Mouse (Mus musculus) C2C12 (cell line): Measurements from ENCODE around the gene Atp5f1. TPM values are rescaled to one million over a fixed set of nuclear protein-coding genes. Genes with fewer than 3 reads are reported as not detected.

Source experiments
- H3K27me3 ChIP-seq: one replicate; pipeline ENCODE4 v1.6.1; 2011; ENCODE audit not compliant: control insufficient read depth, insufficient read depth, insufficient read length
- H3K36me3 ChIP-seq: one replicate; pipeline ENCODE4 v1.6.1; 2011; ENCODE audit not compliant: control insufficient read depth, insufficient read depth
- H3K4me3 ChIP-seq: one replicate; pipeline ENCODE4 v1.5.1; 2011; ENCODE audit warnings: mild to moderate bottlenecking, control low read depth; ENCODE audit not compliant: poor library complexity, insufficient read depth, severe bottlenecking
- H3K79me2 ChIP-seq: one replicate; pipeline ENCODE4 v1.6.1; 2011; ENCODE audit not compliant: control insufficient read depth, insufficient read depth
- H3K79me3 ChIP-seq: one replicate; pipeline ENCODE4 v1.6.1; 2011; ENCODE audit warnings: low read depth, control low read depth
- H3ac ChIP-seq: one replicate; pipeline ENCODE3; 2011; ENCODE audit warnings: low read depth; ENCODE audit not compliant: control insufficient read depth, insufficient read length
- CEBPB ChIP-seq: IDR thresholded peaks from one replicate; pipeline ENCODE4 v1.6.1; 2011; ENCODE audit warnings: low read depth, mild to moderate bottlenecking, control low read depth, moderate library complexity
- CTCF ChIP-seq: IDR thresholded peaks from one replicate; pipeline ENCODE4 v1.5.1; 2011; ENCODE audit not compliant: control insufficient read depth, insufficient read depth, insufficient read length
- FOSL1 ChIP-seq: IDR thresholded peaks from one replicate; pipeline ENCODE4 v1.8.0; 2011; ENCODE audit warnings: mild to moderate bottlenecking, low read length; ENCODE audit not compliant: poor library complexity, insufficient read depth, severe bottlenecking
- MAX ChIP-seq: IDR thresholded peaks from one replicate; pipeline ENCODE4 v1.6.1; 2011; ENCODE audit warnings: mild to moderate bottlenecking, control low read depth
- MYOD1 ChIP-seq: IDR thresholded peaks from one replicate; pipeline ENCODE4 v1.6.1; 2011; ENCODE audit warnings: low read depth; ENCODE audit not compliant: control insufficient read depth, insufficient read length
- MYOG ChIP-seq: IDR thresholded peaks from one replicate; pipeline ENCODE4 v1.6.1; 2011; ENCODE audit not compliant: control insufficient read depth, insufficient read length; ENCODE audit errors: extremely low read depth
- USF1 ChIP-seq: IDR thresholded peaks from one replicate; pipeline ENCODE4 v1.6.1; 2011; ENCODE audit warnings: low read depth, mild to moderate bottlenecking, control low read depth, moderate library complexity
- polyA plus RNA-seq: library from polyadenylated mRNA; unstranded; fragments of >200 nt; fragmentation: generic; extraction: Trizol; gene quantifications from one replicate; pipeline ENCODE4 v1.2.1, GENCODE M21; 2012; ENCODE audit warnings: missing spikeins

Atp5f1 gene
- polyA plus RNA-seq, 1 experiment: 243 TPM

GRCm38 (mm10) chr3:105907956-105908655 lies 51.8 kb downstream of the Atp5f1 start:
- Histone ChIP-seq H3ac (no peak overlapping the region), H3K27me3 (peaks cover 13% of the 10 kb centered on the region), H3K4me3 (no peak overlapping the region), H3K36me3 (no peaks in the 10 kb centered on the region), H3K79me3 (no peaks in the 10 kb centered on the region), H3K79me2 (no peaks in the 10 kb centered on the region)
- TF ChIP-seq USF1 (no peak), FOSL1 (no peak), CEBPB (no peak), CTCF (no peak), MAX (no peak), MYOD1 (no peak), MYOG (no peak)

DNA sequence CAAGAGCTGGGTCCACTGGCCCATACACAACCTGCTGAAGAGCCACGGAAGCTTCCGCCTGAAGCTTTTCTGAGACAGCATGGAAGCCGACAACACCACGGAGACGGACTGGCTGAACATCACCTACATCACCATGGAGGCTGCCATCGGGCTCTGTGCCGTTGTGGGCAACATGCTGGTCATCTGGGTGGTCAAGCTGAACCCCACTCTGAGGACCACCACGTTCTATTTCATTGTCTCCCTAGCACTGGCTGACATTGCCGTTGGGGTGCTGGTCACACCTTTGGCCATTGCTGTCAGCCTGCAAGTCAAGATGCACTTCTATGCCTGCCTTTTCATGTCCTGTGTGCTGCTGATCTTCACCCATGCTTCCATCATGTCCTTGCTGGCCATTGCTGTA lies 55.2 kb downstream of the Atp5f1 start:
- Histone ChIP-seq H3K79me2 (no peaks in the 10 kb centered on the region), H3K27me3 (peaks cover 6% of the 10 kb centered on the region)
- TF ChIP-seq MYOD1 (no peak), MAX (no peak), CEBPB (no peak)

DNA sequence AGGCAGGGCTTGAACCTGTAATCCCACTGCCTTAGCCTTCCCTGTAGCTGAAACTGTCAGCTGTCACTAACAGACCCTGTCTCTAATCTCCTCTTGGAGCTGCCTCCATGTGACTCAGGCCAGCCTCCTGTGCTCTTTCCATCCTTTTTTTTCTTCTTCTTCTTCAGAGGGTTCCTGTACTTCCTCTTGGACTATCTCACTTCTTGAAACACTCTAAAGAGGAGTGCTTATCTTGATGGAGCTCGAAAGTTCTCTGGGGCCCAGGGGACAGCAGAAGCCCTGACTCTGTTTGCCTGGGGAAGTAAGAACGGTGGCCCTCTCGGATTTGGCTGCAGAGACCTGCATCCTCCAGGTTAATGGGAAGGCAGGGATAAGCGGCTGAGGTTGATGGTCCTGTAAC lies 55.7 kb downstream of the Atp5f1 start:
- no peak overlapping the region for H3ac ChIP-seq
- H3K27me3 ChIP-seq: peaks cover 6% of the 10 kb centered on the region
- H3K79me2 ChIP-seq: no peaks in the 10 kb centered on the region
- H3K4me3 ChIP-seq: no peak overlapping the region
- no peak for TF ChIP-seq CEBPB
- no peak for TF ChIP-seq FOSL1
- no peak for TF ChIP-seq MYOD1
- no peak for TF ChIP-seq CTCF
- TF ChIP-seq MYOG: no peak
- TF ChIP-seq USF1: no peak
- no peaks in the 10 kb centered on the region for H3K79me3 ChIP-seq
- H3K36me3 ChIP-seq: no peaks in the 10 kb centered on the region

More for the DNA sequence above, 55.2 kb downstream of the Atp5f1 start:
- H3K4me3 ChIP-seq: no peak overlapping the region
- no peak overlapping the region for H3ac ChIP-seq
- no peaks in the 10 kb centered on the region for H3K79me3 ChIP-seq
- no peaks in the 10 kb centered on the region for H3K36me3 ChIP-seq

- Histone ChIP-seq H3K4me3 (no peak overlapping the region), H3K27me3 (peaks cover 6% of the 10 kb centered on the region), H3ac (no peak overlapping the region), H3K36me3 (no peaks in the 10 kb centered on the region), H3K79me3 (no peaks in the 10 kb centered on the region), H3K79me2 (no peaks in the 10 kb centered on the region)
- TF ChIP-seq CEBPB (no peak), MAX (no peak), MYOG (no peak), MYOD1 (no peak), CTCF (no peak)
These were observed 58.4 kb downstream of the Atp5f1 start for GRCm38 (mm10) chr3:105901468-105901867.

GRCm38 (mm10) chr3:105900716-105901115 lies 59.2 kb downstream of the Atp5f1 start:
- Histone ChIP-seq H3K79me2 (no peaks in the 10 kb centered on the region), H3ac (no peak overlapping the region), H3K4me3 (no peak overlapping the region), H3K36me3 (no peaks in the 10 kb centered on the region), H3K79me3 (no peaks in the 10 kb centered on the region), H3K27me3 (peaks cover 6% of the 10 kb centered on the region)
- TF ChIP-seq USF1 (no peak), MYOD1 (no peak)

GRCm38 (mm10) chr3:105900266-105900665 lies 59.6 kb downstream of the Atp5f1 start:
- Histone ChIP-seq H3K36me3 (no peaks in the 10 kb centered on the region), H3K27me3 (peaks cover 6% of the 10 kb centered on the region), H3ac (no peak overlapping the region), H3K79me3 (no peaks in the 10 kb centered on the region), H3K4me3 (no peak overlapping the region), H3K79me2 (no peaks in the 10 kb centered on the region)
- no peak for TF ChIP-seq FOSL1
- TF ChIP-seq MAX: no peak
- TF ChIP-seq CTCF: no peak
- no peak for TF ChIP-seq CEBPB
- TF ChIP-seq MYOD1: no peak
- TF ChIP-seq MYOG: no peak
- TF ChIP-seq USF1: no peak
